Mouse (Mus musculus): ENCODE measurements around the gene Akr1c6. TPM values are rescaled to one million over a fixed set of nuclear protein-coding genes. Genes with fewer than 3 reads are reported as not detected.
"Not testable (repeated sequence)": the region's sequence is repeated elsewhere in the genome, so short reads cannot be mapped to it uniquely, and the experiment has no call there.

The Akr1c6 gene
- 4.5 and 5.7 TPM in 2 replicates for polyA plus RNA-seq (2015; fragmentation: Nextera tagmentation; extraction: Ambion mirVana)

GRCm38 (mm10) chr13:4434006-4434405 lies at the start of gene Akr1c6:
Gene Akr1c6 (plus strand): TSS chr13:4434306.
- no peak within 1 kb of the TSS for H3K27ac ChIP-seq (ENCODE audit: low read length)
- ATAC-seq (ENCODE audit: low read depth), result no peak
- no peak within 1 kb of the TSS for H3K4me3 ChIP-seq (ENCODE audit: low read depth, low read length)
- no peaks in the 10 kb centered on the region for H3K27me3 ChIP-seq (ENCODE audit: control insufficient read depth, insufficient read depth, low read depth, low read length)
- no peaks in the 10 kb centered on the region for H3K4me1 ChIP-seq (ENCODE audit: control insufficient read depth, low read depth, low read length)
- no peak within 1 kb of the TSS for H3K9ac ChIP-seq (ENCODE audit: low read depth, low read length)
- no peak within 1 kb of the TSS for H3K4me2 ChIP-seq (ENCODE audit: low read depth, low read length)
- H3K36me3 ChIP-seq (ENCODE audit: control insufficient read depth, insufficient read depth), result no peaks in the 10 kb centered on the region
- H3K9me3 ChIP-seq (replicated peaks; ENCODE audit: control insufficient read depth, low read length), result no peaks in the 10 kb centered on the region

GRCm38 (mm10) chr13:4384918-4385317 lies 49.2 kb upstream of the Akr1c6 start:
- ATAC-seq (ENCODE audit: low read depth), result no peak
- Histone ChIP-seq H3K9ac (ENCODE audit: low read depth, low read length) (no peak overlapping the region), H3K4me1 (ENCODE audit: control insufficient read depth, low read depth, low read length) (no peaks in the 10 kb centered on the region), H3K4me3 (ENCODE audit: low read depth, low read length) (no peak overlapping the region), H3K36me3 (ENCODE audit: control insufficient read depth, insufficient read depth) (no peaks in the 10 kb centered on the region), H3K4me2 (ENCODE audit: low read depth, low read length) (no peak overlapping the region), H3K27me3 (ENCODE audit: control insufficient read depth, insufficient read depth, low read depth, low read length) (no peaks in the 10 kb centered on the region), H3K9me3 (replicated peaks; ENCODE audit: control insufficient read depth, low read length) (no peaks in the 10 kb centered on the region), H3K27ac (ENCODE audit: low read length) (no peak overlapping the region)
- 52% methylated on average over 1 of the region's 1 CpGs for WGBS (ENCODE audit: insufficient replicate concordance)

GRCm38 (mm10) chr13:4385541-4385940 lies 48.6 kb upstream of the Akr1c6 start:
- Histone ChIP-seq H3K4me3 (ENCODE audit: low read depth, low read length) (no peak overlapping the region), H3K36me3 (ENCODE audit: control insufficient read depth, insufficient read depth) (no peaks in the 10 kb centered on the region), H3K4me1 (ENCODE audit: control insufficient read depth, low read depth, low read length) (no peaks in the 10 kb centered on the region), H3K27ac (ENCODE audit: low read length) (no peak overlapping the region), H3K9ac (ENCODE audit: low read depth, low read length) (no peak overlapping the region), H3K4me2 (ENCODE audit: low read depth, low read length) (no peak overlapping the region), H3K9me3 (replicated peaks; ENCODE audit: control insufficient read depth, low read length) (no peaks in the 10 kb centered on the region), H3K27me3 (ENCODE audit: control insufficient read depth, insufficient read depth, low read depth, low read length) (no peaks in the 10 kb centered on the region)
- ATAC-seq (ENCODE audit: low read depth), result no peak

- 45% methylated on average over 2 of the region's 2 CpGs for WGBS (ENCODE audit: insufficient replicate concordance)
- H3K9me3 ChIP-seq (replicated peaks; ENCODE audit: control insufficient read depth, low read length), result no peaks in the 10 kb centered on the region
- H3K4me1 ChIP-seq (ENCODE audit: control insufficient read depth, low read depth, low read length), result no peaks in the 10 kb centered on the region
- H3K9ac ChIP-seq (ENCODE audit: low read depth, low read length), result no peak overlapping the region
- H3K4me3 ChIP-seq (ENCODE audit: low read depth, low read length), result no peak overlapping the region
- H3K36me3 ChIP-seq (ENCODE audit: control insufficient read depth, insufficient read depth), result no peaks in the 10 kb centered on the region
- peak; percentile 58 for ATAC-seq (ENCODE audit: low read depth)
- no peak overlapping the region for H3K4me2 ChIP-seq (ENCODE audit: low read depth, low read length)
- no peak overlapping the region for H3K27ac ChIP-seq (ENCODE audit: low read length)
- no peaks in the 10 kb centered on the region for H3K27me3 ChIP-seq (ENCODE audit: control insufficient read depth, insufficient read depth, low read depth, low read length)
These were observed 45.2 kb upstream of the Akr1c6 start for GRCm38 (mm10) chr13:4388762-4389446.

GRCm38 (mm10) chr13:4400360-4400759 lies 33.7 kb upstream of the Akr1c6 start:
- not testable (repeated sequence) for H3K36me3 ChIP-seq (ENCODE audit: control insufficient read depth, insufficient read depth); H3K4me2 ChIP-seq (ENCODE audit: low read depth, low read length)
- WGBS (ENCODE audit: insufficient replicate concordance), result 26% methylated on average over 1 of the region's 1 CpGs

GRCm38 (mm10) chr13:4400831-4401230 lies 33.3 kb upstream of the Akr1c6 start:
- Histone ChIP-seq H3K4me3 (ENCODE audit: low read depth, low read length) (no peak overlapping the region), H3K36me3 (ENCODE audit: control insufficient read depth, insufficient read depth) (no peaks in the 10 kb centered on the region), H3K27ac (ENCODE audit: low read length) (no peak overlapping the region), H3K4me2 (ENCODE audit: low read depth, low read length) (no peak overlapping the region), H3K9ac (ENCODE audit: low read depth, low read length) (no peak overlapping the region), H3K4me1 (ENCODE audit: control insufficient read depth, low read depth, low read length) (no peaks in the 10 kb centered on the region), H3K9me3 (replicated peaks; ENCODE audit: control insufficient read depth, low read length) (no peaks in the 10 kb centered on the region), H3K27me3 (ENCODE audit: control insufficient read depth, insufficient read depth, low read depth, low read length) (no peaks in the 10 kb centered on the region)
- ATAC-seq (ENCODE audit: low read depth), result no peak
- 72% methylated on average over 2 of the region's 2 CpGs for WGBS (ENCODE audit: insufficient replicate concordance)

More at GRCm38 (mm10) chr13:4400360-4400759, 33.7 kb upstream of the Akr1c6 start:
- not testable (repeated sequence) for H3K4me3 ChIP-seq (ENCODE audit: low read depth, low read length); H3K27ac ChIP-seq (ENCODE audit: low read length); ATAC-seq (ENCODE audit: low read depth); H3K9me3 ChIP-seq (replicated peaks; ENCODE audit: control insufficient read depth, low read length); H3K9ac ChIP-seq (ENCODE audit: low read depth, low read length); H3K27me3 ChIP-seq (ENCODE audit: control insufficient read depth, insufficient read depth, low read depth, low read length); H3K4me1 ChIP-seq (ENCODE audit: control insufficient read depth, low read depth, low read length)

GRCm38 (mm10) chr13:4402221-4402620 lies 31.9 kb upstream of the Akr1c6 start:
- Histone ChIP-seq H3K27me3 (ENCODE audit: control insufficient read depth, insufficient read depth, low read depth, low read length) (no peaks in the 10 kb centered on the region), H3K36me3 (ENCODE audit: control insufficient read depth, insufficient read depth) (no peaks in the 10 kb centered on the region), H3K4me2 (ENCODE audit: low read depth, low read length) (no peak overlapping the region), H3K4me3 (ENCODE audit: low read depth, low read length) (no peak overlapping the region), H3K27ac (ENCODE audit: low read length) (no peak overlapping the region), H3K9ac (ENCODE audit: low read depth, low read length) (no peak overlapping the region), H3K4me1 (ENCODE audit: control insufficient read depth, low read depth, low read length) (no peaks in the 10 kb centered on the region), H3K9me3 (replicated peaks; ENCODE audit: control insufficient read depth, low read length) (no peaks in the 10 kb centered on the region)
- ATAC-seq (ENCODE audit: low read depth), result no peak

- Histone ChIP-seq H3K4me3 (ENCODE audit: low read depth, low read length) (no peak overlapping the region), H3K9ac (ENCODE audit: low read depth, low read length) (no peak overlapping the region), H3K27ac (ENCODE audit: low read length) (no peak overlapping the region), H3K4me2 (ENCODE audit: low read depth, low read length) (no peak overlapping the region), H3K36me3 (ENCODE audit: control insufficient read depth, insufficient read depth) (no peaks in the 10 kb centered on the region), H3K9me3 (replicated peaks; ENCODE audit: control insufficient read depth, low read length) (no peaks in the 10 kb centered on the region), H3K27me3 (ENCODE audit: control insufficient read depth, insufficient read depth, low read depth, low read length) (no peaks in the 10 kb centered on the region), H3K4me1 (ENCODE audit: control insufficient read depth, low read depth, low read length) (no peaks in the 10 kb centered on the region)
- ATAC-seq (ENCODE audit: low read depth), result no peak
These were observed 29.4 kb upstream of the Akr1c6 start for GRCm38 (mm10) chr13:4404726-4405125.

- Histone ChIP-seq H3K27me3 (ENCODE audit: control insufficient read depth, insufficient read depth, low read depth, low read length) (no peaks in the 10 kb centered on the region), H3K9me3 (replicated peaks; ENCODE audit: control insufficient read depth, low read length) (no peaks in the 10 kb centered on the region), H3K9ac (ENCODE audit: low read depth, low read length) (no peak overlapping the region), H3K4me3 (ENCODE audit: low read depth, low read length) (no peak overlapping the region), H3K4me2 (ENCODE audit: low read depth, low read length) (no peak overlapping the region), H3K4me1 (ENCODE audit: control insufficient read depth, low read depth, low read length) (no peaks in the 10 kb centered on the region), H3K36me3 (ENCODE audit: control insufficient read depth, insufficient read depth) (no peaks in the 10 kb centered on the region), H3K27ac (ENCODE audit: low read length) (no peak overlapping the region)
- WGBS (ENCODE audit: insufficient replicate concordance), result 49% methylated on average over 1 of the region's 1 CpGs
- no peak for ATAC-seq (ENCODE audit: low read depth)
These were observed 27.3 kb upstream of the Akr1c6 start for GRCm38 (mm10) chr13:4406771-4407170.
